Mouse (Mus musculus): ENCODE results near the gene Lin28a. TPM values are rescaled to one million over a fixed set of nuclear protein-coding genes. Genes with fewer than 3 reads are reported as not detected.
A peak's percentile ranks its signal among the peaks of the same experiment; 100 is the strongest.

Gene Lin28a
- polyA plus RNA-seq, 1 experiment from 2014 or later, result 0.37 TPM

DNA sequence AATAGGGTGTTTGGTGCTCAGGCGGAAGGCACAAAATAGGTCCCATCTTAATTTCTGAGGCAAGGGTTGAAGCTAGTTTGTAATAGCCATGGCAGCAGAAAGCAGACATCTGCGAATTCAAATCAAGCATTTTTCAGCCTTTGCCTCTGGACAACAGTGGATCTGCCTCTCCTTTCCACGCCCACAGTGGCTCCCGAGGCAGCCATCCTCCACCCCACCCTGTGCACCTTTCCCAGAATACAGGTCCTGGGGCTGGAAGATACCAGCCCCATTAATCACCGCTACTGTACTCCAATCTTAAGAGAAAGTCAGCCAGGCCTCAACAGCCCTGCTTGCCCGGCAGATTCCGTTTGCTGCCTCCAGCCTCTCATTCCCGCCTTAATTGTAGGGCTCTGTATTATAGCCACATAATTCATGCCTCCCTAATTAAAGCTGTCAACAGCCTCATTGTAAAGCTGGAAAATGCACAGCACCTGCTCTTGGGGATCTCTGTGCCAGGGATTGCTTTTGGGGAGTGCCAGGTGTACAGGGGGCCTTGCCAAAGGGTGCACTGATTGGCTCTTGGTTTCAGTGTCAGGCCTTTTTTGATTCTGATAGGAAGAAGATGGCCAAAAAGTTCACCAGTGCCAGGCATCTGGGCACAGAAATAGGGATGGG, 49.4 kb downstream of the Lin28a start:
- Histone ChIP-seq H3K4me1 (peaks cover 42% of the 10 kb centered on the region), H3K27me3 (replicated peaks) (no peaks in the 10 kb centered on the region), H3K9me3 (replicated peaks) (no peaks in the 10 kb centered on the region), H3K4me2 (peak overlapping the region; percentile 93), H3K4me3 (replicated peaks) (peak overlapping the region; percentile 69; the same call in 1 of the 2 replicates), H3K27ac (replicated peaks) (peak overlapping the region; percentile 99), H3K9ac (replicated peaks) (peak overlapping the region; percentile 87), H3K36me3 (peaks cover 15% of the 10 kb centered on the region)
- WGBS, result 21% methylated on average over 8 of the region's 8 CpGs
- 0 out of 2 replicates have a peak, but pooled peaks have one; percentile 5 for ATAC-seq (ENCODE audit: low FRiP score)

DNA sequence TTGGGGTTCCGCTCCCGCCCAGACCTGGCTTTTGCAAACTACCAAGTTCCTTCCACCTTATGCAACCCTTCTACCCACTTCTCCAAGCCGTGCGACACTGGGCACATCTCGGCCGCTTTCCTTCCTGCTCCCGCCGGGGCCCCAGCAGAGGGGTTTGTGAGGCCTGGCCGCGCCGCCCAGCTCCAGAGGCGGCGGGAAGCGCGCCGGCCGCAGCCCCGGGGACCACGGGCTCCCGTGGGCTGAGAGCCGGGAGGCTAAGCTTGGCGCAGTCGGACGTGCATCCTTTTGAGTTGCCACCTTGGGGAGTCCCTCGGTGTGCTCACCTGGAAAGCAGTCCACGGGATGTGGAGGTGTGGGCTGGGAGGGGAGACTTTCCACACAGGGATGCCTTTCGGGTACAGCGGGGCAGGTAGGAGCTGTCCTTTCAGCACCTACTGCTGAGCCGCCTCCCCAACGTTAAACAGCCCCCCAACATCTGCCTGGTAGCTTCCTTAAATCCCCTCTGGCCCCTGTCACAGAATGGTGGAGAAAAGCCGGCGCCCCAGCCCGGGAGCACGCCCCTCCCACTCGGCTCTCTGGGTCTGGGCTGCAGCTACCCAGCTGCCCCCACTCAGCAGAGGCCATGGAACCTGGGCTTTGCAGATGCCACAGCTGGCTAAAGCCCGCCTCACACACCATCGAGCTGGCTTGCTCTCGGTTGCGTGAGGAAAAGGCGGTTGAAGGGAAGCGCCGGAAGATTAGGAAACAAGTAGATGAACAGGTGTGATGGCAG, 50.3 kb downstream of the Lin28a start, which contains the start of gene Hmgn2:
Gene Hmgn2 (minus strand): TSS at position 501 of the 772 bp plus-strand sequence.
- H3K27me3 ChIP-seq (replicated peaks), result no peaks in the 10 kb centered on the region
- H3K9ac ChIP-seq (replicated peaks), result peak within 1 kb of the TSS; percentile 87
- H3K4me3 ChIP-seq (replicated peaks), result peak within 1 kb of the TSS; percentile 69
- H3K4me1 ChIP-seq, result peaks cover 42% of the 10 kb centered on the region
- 0% methylated on average over 40 of the region's 42 CpGs for WGBS
- peak within 1 kb of the TSS; percentile 99 for H3K27ac ChIP-seq (replicated peaks)
- ATAC-seq (ENCODE audit: low FRiP score), result peak; percentile 36
- H3K4me2 ChIP-seq, result peak within 1 kb of the TSS; percentile 93
- no peaks in the 10 kb centered on the region for H3K9me3 ChIP-seq (replicated peaks)
- H3K36me3 ChIP-seq, result peaks cover 24% of the 10 kb centered on the region

DNA sequence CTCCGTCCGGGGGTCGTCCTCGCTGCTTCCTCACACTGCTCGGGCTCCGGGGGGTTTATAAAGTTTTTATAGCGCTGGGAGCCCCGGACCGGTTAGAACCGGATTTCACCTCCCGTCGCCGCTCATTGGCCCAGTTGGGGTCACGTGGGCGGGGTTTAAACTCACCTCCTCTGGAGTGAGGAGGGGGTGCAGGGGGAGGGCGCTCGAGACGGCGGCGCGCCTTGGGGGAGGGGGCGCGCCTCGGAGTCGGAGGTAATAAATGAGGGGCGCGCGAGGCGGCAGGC, 50.8 kb downstream of the Lin28a start:
- ATAC-seq (ENCODE audit: low FRiP score), result peak; percentile 90
- Histone ChIP-seq H3K36me3 (peaks cover 26% of the 10 kb centered on the region), H3K27me3 (replicated peaks) (no peaks in the 10 kb centered on the region), H3K9me3 (replicated peaks) (no peaks in the 10 kb centered on the region), H3K9ac (replicated peaks) (peak overlapping the region; percentile 87), H3K27ac (replicated peaks) (peak overlapping the region; percentile 99), H3K4me2 (peak overlapping the region; percentile 93), H3K4me1 (peaks cover 42% of the 10 kb centered on the region), H3K4me3 (replicated peaks) (peak overlapping the region; percentile 69)
- WGBS, result under 1% methylated on average over 20 of the region's 29 CpGs

DNA sequence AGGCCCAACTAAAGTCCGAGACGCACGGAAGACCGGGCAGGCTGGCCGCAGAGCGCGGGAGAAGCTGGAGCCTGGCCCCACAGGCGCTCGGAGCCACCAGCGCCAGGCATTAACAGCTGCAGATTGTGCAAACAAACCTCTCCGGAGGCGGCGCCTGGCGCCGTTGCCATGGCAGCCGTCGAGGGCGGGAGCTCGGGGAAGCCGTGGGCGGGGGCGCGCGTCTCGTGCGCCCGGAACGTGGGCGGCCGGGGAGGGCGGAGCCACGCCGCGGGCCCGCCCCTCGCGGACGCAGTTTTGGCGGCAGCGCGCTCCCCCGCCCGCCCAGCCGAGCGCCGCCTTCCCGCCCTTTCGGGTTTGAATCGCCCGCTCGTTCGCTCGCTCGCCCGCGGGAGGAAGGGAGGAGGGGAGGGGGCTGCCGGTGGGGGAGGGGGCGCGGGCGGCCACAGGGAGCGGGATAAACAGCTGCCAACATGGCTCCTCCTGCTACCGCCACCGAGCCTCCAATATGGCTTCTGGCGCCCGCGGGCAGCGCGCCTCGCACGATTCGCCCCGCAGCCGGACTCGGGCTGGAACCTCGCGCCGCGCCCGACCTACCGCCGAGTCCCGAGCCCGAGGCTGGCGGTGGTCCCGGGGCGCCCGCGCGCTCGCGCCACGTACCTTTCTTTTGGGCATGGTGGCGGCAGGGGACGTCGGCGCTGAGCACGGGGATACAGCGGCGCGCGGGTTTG, 51.3 kb downstream of the Lin28a start:
- H3K4me1 ChIP-seq, result peaks cover 42% of the 10 kb centered on the region
- peak overlapping the region; percentile 93 for H3K4me2 ChIP-seq
- peak; percentile 85 for ATAC-seq (ENCODE audit: low FRiP score)
- no peaks in the 10 kb centered on the region for H3K9me3 ChIP-seq (replicated peaks)
- WGBS, result 1% methylated on average over 61 of the region's 101 CpGs
- peak overlapping the region; percentile 99 for H3K27ac ChIP-seq (replicated peaks)
- H3K36me3 ChIP-seq, result peaks cover 29% of the 10 kb centered on the region
- H3K27me3 ChIP-seq (replicated peaks), result no peaks in the 10 kb centered on the region
- peak overlapping the region; percentile 69 for H3K4me3 ChIP-seq (replicated peaks)
- peak overlapping the region; percentile 86 for H3K9ac ChIP-seq (replicated peaks)

DNA sequence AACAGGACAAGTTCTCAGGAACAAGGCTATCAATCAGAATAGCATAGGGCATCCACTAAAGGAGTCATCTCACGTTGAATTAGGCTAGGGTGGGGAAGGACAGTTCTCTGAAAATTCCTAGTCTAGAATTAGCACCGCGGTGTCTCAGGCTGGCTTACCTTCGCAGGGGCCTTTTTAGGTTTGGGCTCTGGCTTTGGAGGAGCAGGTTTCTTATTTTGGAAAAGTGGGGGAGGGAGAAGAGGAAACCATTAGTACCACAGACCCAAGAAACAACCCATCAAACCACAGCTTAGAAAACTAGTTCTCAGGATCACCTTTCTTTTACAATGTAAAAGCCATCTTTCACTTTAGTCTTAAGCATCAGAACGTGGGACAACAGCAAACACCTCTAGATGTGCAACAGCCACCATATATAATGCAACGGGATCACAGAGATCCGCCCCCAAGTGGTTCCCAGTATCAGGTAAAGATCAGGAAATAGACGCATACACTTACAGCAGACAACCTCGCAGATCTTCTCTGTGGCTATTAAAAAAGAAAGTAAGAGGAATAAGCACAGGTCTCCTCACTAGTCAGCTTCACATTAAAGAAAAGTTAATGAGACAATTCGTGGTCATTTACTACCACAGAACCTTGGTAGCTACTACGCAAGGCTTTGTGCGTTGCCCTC, 52.2 kb downstream of the Lin28a start:
- Histone ChIP-seq H3K4me2 (peak overlapping the region; percentile 93), H3K9me3 (replicated peaks) (no peaks in the 10 kb centered on the region), H3K27ac (replicated peaks) (peak overlapping the region; percentile 99), H3K36me3 (peaks cover 29% of the 10 kb centered on the region), H3K9ac (replicated peaks) (peak overlapping the region; percentile 86), H3K27me3 (replicated peaks) (no peaks in the 10 kb centered on the region), H3K4me3 (replicated peaks) (peak overlapping the region; percentile 69), H3K4me1 (peaks cover 42% of the 10 kb centered on the region)
- no peak for ATAC-seq (ENCODE audit: low FRiP score)
- WGBS, result 49% methylated on average over 12 of the region's 12 CpGs

DNA sequence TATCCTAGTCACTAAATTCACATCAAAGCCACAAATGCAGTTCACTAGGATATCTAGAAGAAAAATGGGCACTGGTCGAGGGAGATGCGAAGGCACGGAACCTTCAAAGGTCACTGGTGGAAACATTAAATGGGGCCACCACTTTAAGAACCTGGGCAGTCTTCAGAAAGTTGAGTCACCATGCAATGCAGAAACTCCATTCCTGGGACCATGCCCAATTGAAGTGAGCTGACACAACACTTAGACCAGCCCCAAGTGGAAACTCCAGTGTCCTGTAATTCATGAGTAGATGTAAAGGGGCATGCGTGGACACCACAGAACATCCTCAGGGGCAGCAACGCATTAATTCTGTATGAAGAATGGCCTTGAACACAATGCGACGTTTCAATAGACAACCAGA, 56.1 kb downstream of the Lin28a start:
- Histone ChIP-seq H3K9ac (replicated peaks) (no peak overlapping the region), H3K27me3 (replicated peaks) (no peaks in the 10 kb centered on the region), H3K4me1 (peaks cover 16% of the 10 kb centered on the region), H3K36me3 (peaks cover 29% of the 10 kb centered on the region), H3K4me2 (no peak overlapping the region), H3K4me3 (replicated peaks) (no peak overlapping the region), H3K27ac (replicated peaks) (no peak overlapping the region), H3K9me3 (replicated peaks) (no peaks in the 10 kb centered on the region)
- no peak for ATAC-seq (ENCODE audit: low FRiP score)
- WGBS, result 90% methylated on average over 7 of the region's 7 CpGs

DNA sequence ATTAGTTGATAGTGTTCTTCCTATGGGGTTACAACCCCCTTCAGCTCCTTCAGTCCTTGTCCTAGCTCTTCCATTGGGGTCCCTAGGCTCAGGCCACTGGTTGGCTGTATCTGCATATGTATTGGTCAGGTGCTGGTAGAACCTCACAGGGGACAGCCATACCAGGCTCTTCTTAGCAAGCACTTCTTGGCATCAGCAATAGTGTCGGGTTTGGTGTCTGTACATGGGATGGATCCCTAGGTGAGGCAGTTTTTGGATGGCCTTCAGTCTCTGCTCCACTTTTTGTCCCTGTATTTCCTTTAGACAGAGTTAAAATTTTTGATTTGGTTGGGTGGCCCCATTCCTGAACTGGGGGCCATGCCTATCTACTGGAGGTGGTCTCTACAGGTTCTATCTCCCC, 59.8 kb downstream of the Lin28a start:
- no peak overlapping the region for H3K9ac ChIP-seq (replicated peaks)
- no peaks in the 10 kb centered on the region for H3K9me3 ChIP-seq (replicated peaks)
- no peak for ATAC-seq (ENCODE audit: low FRiP score)
- no peak overlapping the region for H3K4me3 ChIP-seq (replicated peaks)
- no peaks in the 10 kb centered on the region for H3K27me3 ChIP-seq (replicated peaks)
- H3K4me2 ChIP-seq, result no peak overlapping the region
- no peak overlapping the region for H3K27ac ChIP-seq (replicated peaks)
- 84% methylated on average over 1 of the region's 1 CpGs for WGBS
- peaks cover 13% of the 10 kb centered on the region for H3K36me3 ChIP-seq
- no peaks in the 10 kb centered on the region for H3K4me1 ChIP-seq

DNA sequence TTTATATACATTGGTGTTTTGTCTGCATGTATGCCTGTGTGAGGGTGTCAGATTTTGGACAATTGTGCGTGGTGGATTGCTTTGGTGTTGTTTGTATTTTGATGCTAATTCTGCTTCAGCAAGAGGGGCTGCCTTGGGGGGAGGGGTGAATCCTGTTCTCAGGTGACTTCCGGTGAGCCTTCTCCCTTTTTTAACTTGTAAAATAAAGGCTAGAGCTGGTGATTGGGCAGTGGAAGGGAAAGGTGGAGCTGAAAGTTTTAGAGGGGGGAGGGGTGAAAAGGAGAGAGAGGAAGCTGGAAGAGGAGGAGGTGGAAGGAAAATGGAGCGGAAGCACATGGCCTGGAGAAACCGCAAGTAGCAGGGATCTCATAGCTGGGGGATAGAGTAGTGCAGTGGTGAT, 62.3 kb downstream of the Lin28a start:
- Histone ChIP-seq H3K9ac (replicated peaks) (no peak overlapping the region), H3K27me3 (replicated peaks) (no peaks in the 10 kb centered on the region), H3K36me3 (no peaks in the 10 kb centered on the region), H3K9me3 (replicated peaks) (no peaks in the 10 kb centered on the region), H3K4me2 (no peak overlapping the region), H3K27ac (replicated peaks) (no peak overlapping the region), H3K4me1 (no peaks in the 10 kb centered on the region), H3K4me3 (replicated peaks) (no peak overlapping the region)
- no peak for ATAC-seq (ENCODE audit: low FRiP score)
- WGBS, result 90% methylated on average over 4 of the region's 4 CpGs

Other genes starting within 250 kb of the Lin28a start
- 23.7 and 38.8 TPM in 2 replicates for gene Rps6ka1, start 131.0 kb downstream of the Lin28a start, polyA plus RNA-seq (2015; fragmentation: Nextera tagmentation; extraction: Ambion mirVana)
- 921 and 1,163 TPM in 2 replicates for gene Hmgn2, start 50.2 kb downstream of the Lin28a start, polyA plus RNA-seq (2015; fragmentation: Nextera tagmentation; extraction: Ambion mirVana)
- 47.0 and 47.4 TPM in 2 replicates for gene Dhdds, start 17.9 kb downstream of the Lin28a start, polyA plus RNA-seq (2015; fragmentation: Nextera tagmentation; extraction: Ambion mirVana)
- gene Zfp683, start 35.0 kb upstream of the Lin28a start, polyA plus RNA-seq (2015; fragmentation: Nextera tagmentation; extraction: Ambion mirVana), result not detected in 2 replicates
- 2.5 and 3.7 TPM in 2 replicates for gene Crybg2, start 42.0 kb upstream of the Lin28a start, polyA plus RNA-seq (2015; fragmentation: Nextera tagmentation; extraction: Ambion mirVana)
- 5.6 and 29.0 TPM in 2 replicates for gene Cd52, start 76.2 kb upstream of the Lin28a start, polyA plus RNA-seq (2015; fragmentation: Nextera tagmentation; extraction: Ambion mirVana)
- 16.2 and 19.4 TPM in 2 replicates for gene Ubxn11, start 83.7 kb upstream of the Lin28a start, polyA plus RNA-seq (2015; fragmentation: Nextera tagmentation; extraction: Ambion mirVana)
- gene Sh3bgrl3, start 109.9 kb upstream of the Lin28a start, polyA plus RNA-seq (2015; fragmentation: Nextera tagmentation; extraction: Ambion mirVana), result 436 and 479 TPM in 2 replicates
- 18.9 and 34.8 TPM in 2 replicates for gene Cep85, start 168.3 kb upstream of the Lin28a start, polyA plus RNA-seq (2015; fragmentation: Nextera tagmentation; extraction: Ambion mirVana)
- not detected in 2 replicates for gene Gm7534, start 184.2 kb upstream of the Lin28a start, polyA plus RNA-seq (2015; fragmentation: Nextera tagmentation; extraction: Ambion mirVana)
- not detected in 2 replicates for gene Catsper4, start 208.5 kb upstream of the Lin28a start, polyA plus RNA-seq (2015; fragmentation: Nextera tagmentation; extraction: Ambion mirVana)
- gene Cnksr1, start 219.6 kb upstream of the Lin28a start, polyA plus RNA-seq (2015; fragmentation: Nextera tagmentation; extraction: Ambion mirVana), result 0.20 and 1.4 TPM in 2 replicates
- gene E130218I03Rik, start 224.8 kb upstream of the Lin28a start, polyA plus RNA-seq (2015; fragmentation: Nextera tagmentation; extraction: Ambion mirVana), result 0.42 TPM in 1 of 2 replicates, not detected in the other
- gene Zfp593, start 226.8 kb upstream of the Lin28a start, polyA plus RNA-seq (2015; fragmentation: Nextera tagmentation; extraction: Ambion mirVana), result 13.9 and 14.8 TPM in 2 replicates
- not detected in 2 replicates for gene Gm30191, start 228.1 kb upstream of the Lin28a start, polyA plus RNA-seq (2015; fragmentation: Nextera tagmentation; extraction: Ambion mirVana)
- 14.2 and 17.0 TPM in 2 replicates for gene Grrp1, start 235.3 kb upstream of the Lin28a start, polyA plus RNA-seq (2015; fragmentation: Nextera tagmentation; extraction: Ambion mirVana)